Mouse (Mus musculus) MEL (cell line): ENCODE measurements at regions not wholly inside any gene's neighbourhood (a gene's known extent, or its start where the extent isn't known, plus 50 kb on each side); places are given as distances from the start of the nearest gene placed in this dataset.

ENCODE experiments used
- CTCF ChIP-seq, 3 experiments: IDR thresholded peaks in 2 of 3; conservative IDR thresholded peaks in 1 of 3; 2 replicates each; pipeline ENCODE4 v1.5.1; 2011 to 2012; ENCODE audit warnings: low read length in 3 of 3, low read depth in 2 of 3, mild to moderate bottlenecking in 2 of 3, improper control_type of control experiment in 1 of 3, inconsistent platforms in 1 of 3, mixed read lengths in 1 of 3, moderate library complexity in 1 of 3; ENCODE audit not compliant: control insufficient read depth in 1 of 3, insufficient read depth in 1 of 3, poor library complexity in 1 of 3, severe bottlenecking in 1 of 3
- POLR2A ChIP-seq, 2 experiments: IDR thresholded peaks; 2 replicates each; pipeline ENCODE4 v1.6.1; 2011 to 2012; ENCODE audit warnings: low read length in 2 of 2, mild to moderate bottlenecking in 2 of 2, control low read depth in 1 of 2, improper control_type of control experiment in 1 of 2, low read depth in 1 of 2, moderate library complexity in 1 of 2; ENCODE audit not compliant: control insufficient read depth in 1 of 2, insufficient read depth in 1 of 2, poor library complexity in 1 of 2

DNA sequence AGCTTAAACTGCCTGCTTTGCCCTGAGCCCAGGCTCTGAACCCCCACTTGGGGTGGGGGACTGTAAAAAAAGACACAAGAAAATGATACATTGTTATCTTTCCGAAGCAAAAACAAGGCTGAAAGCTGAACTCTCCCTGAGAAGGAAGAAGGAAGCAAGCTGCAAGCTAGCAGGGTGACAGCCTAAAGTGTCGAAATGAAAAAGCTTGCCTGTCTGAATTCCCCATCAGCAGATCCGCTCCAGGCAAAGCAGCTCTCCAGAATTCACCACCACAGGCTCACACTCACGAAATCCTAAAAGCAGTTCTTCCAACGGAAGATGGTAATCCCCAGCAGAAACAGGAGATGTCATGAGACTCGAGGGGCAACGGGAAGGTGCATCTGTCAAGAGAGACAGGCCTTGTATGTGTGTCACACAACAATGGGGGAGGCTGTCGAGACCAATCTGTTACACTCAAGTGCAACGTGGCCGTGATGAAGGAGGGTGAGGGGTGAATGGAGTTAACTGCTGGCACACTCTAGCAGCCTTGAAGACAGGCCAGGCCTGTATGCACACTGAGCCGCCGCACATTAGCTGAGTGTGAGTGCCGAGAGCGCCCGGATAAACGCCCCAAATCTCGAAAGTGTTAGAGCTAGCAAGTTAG, 139.5 kb upstream of the A530016L24Rik start:
- TF ChIP-seq POLR2A (IDR thresholded peaks at IDR 0.05; ENCODE audit: control insufficient read depth in 1 of 2, insufficient read depth in 1 of 2, low read depth in 1 of 2, low read length in 2 of 2, poor library complexity in 1 of 2) (no peak), CTCF (IDR thresholded peaks at IDR 0.05 in 2 of 3, conservative IDR thresholded peaks at IDR 0.05 in 1 of 3; ENCODE audit: control insufficient read depth in 1 of 3, insufficient read depth in 1 of 3, low read depth in 2 of 3, low read length in 3 of 3, poor library complexity in 1 of 3, severe bottlenecking in 1 of 3) (no peak)
